Mouse (Mus musculus): ENCODE results near the gene Thbs1.
A peak's percentile ranks its signal among the peaks of the same experiment; 100 is the strongest.

Thbs1 gene

DNA sequence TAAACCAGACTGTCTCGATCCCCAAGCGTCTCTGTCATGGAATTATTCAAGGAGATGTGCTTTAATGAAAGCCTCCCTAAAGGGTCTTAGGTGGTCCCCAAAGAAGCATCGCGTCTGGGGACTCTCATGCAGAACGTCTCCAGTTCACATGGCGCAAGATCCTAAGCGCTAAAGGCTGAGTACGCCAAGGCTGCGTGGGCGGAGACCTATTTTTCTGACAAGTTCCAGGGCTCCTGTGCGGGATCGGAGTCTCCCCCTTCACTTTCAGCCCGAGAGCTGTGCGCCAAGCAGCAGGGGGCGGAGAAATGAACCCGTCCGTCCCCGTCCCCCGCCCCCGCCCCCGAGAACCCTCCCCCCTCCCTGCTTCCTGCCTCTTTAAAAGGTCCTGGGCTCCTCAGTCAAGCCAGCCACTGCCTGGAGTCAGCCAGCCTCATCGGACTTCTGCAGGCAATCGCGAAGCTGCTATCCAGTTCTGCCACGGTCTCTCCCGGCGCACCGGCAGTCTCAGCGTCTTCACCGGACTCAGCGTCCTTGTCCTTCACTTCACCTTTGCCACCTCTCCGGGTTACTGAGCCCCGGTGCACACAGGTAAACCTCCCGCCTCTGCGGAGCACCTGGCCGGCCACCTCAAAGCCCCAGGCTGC lies at the start of gene Thbs1:
TSS of gene Thbs1 (plus strand) at position 389 of the 644 bp plus-strand sequence.
- DNase-seq (ENCODE audit: low spot score): peak; percentile 49

DNA sequence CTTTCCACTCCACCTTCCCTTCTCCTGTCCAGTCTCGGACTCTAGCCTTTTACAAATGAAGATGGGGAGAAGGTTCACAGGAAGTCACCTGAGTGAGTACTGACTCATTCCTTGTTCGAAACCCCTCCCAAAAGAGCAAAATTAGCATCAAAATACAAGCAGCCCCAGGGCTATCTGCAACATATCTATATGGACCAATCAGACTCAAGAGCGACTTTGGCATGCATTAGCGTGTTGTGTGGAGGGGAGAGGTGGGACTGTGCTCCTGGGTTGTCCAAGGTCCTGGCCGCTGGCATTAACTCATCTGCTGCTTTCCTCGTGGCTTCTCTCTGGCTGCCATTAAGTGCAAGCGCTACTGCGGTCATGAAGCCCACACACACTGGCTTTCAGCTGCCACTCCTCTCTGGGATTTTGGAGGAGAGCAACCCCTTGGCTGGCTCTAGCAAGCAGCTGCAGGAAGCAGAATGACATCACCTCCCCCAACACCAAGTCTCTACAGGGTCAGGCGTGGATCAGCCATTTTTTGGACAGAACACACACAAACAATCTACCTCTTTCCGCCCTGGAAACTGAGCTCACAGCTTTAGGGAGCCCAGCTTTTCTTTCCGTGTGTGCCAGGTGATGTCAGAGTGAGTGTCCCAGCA lies 47.4 kb upstream of the Thbs1 start:
- no peak for DNase-seq (ENCODE audit: low spot score)

DNA sequence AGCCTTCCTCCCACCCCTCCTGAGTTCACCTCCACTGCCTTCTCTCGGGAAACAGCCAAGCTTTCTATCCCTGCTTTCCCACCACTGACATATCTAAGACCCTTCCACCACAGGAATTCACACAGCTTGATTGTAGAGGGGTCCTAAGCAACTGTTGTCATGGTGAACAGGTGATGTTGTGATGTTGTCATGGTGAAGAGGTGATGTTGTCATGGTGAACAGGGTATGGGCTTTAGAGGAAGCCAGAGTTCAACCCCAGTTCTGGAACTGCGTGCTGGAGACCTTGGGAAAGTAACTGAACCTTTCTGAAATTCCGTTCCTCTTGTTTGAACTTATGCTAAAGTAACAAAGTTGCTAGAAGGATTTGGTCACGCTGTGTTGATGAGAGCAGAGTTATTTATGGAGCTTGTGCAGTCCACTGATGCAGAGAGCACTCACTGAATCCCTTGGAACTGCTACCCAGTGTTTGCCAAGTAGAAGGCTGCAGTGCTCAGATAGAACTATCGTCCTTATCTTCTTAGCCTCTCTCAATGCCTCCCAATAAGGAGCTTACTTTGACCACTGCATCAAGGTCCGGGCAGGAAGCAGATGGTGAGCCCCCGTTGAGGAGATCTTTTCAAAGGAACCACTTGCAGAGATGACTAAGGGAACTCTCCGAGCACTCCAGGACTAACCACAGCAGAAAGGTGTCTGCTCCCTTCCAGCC lies 45.5 kb upstream of the Thbs1 start:
- no peak for DNase-seq (ENCODE audit: low spot score)

DNA sequence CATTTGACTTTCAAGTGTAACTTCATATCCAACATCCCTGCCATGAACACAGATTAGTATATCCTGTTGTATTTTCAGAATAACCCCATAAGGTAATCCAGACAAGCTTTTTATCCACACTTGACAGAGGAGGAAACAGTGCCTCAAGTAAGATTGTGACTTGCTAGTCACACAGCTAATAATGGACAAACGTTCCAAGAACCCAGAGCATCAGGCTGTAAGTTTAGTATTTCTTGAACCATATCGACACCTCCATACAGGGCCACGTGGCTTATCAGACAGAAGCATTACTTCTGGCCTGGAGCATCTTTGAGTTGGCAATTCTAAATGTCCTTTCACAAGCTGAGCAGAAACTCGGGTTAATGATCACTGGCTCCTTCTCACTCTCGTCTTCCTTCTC lies 41.7 kb upstream of the Thbs1 start:
- no peak for DNase-seq (ENCODE audit: low spot score)

DNA sequence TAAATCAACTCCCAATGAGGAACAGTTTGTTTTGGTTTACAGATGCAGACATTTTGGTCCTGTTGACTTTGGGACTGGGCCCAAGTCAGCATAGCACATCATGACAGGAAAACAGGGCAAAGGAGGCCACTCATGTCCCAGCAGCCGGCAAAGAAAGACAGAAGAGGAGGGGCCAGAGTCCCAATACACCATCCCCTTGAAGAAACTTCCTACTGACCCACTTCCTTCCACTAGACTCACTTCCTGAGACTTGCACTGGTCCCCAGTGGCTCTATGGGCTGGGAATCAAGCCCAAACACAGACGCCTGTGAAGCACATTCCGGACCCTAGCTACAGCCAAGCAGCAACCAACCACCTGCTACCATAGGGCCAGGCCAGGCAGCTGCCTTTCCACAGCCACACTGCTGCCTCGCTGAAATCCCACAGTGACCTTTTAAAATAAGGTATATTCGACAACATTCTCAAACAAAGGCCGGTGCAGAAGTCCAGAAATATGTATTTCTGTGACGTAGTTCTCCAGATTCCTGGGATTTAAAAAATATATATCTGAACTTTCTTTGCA lies 38.8 kb upstream of the Thbs1 start:
- no peak for DNase-seq (ENCODE audit: low spot score)

DNA sequence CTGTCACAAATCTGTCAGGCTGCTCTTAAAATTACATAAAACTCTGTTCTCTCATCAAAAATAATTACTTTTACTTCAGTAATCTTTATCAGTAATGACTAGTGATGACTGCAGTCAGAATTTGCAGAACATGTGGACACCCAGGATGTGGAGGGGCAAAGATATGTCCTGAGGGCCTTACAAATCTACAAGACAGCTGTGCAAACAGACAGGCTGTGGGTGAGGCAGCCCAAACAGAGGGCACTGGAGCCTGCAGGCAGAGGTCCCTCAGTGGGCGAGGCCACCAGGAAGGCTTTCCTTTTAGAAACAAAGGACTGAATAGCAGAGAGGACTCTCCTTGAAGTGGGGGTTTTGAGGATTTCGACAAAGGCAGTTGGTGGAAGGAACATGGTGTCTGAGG lies 37.6 kb upstream of the Thbs1 start:
- DNase-seq (ENCODE audit: low spot score): no peak

DNA sequence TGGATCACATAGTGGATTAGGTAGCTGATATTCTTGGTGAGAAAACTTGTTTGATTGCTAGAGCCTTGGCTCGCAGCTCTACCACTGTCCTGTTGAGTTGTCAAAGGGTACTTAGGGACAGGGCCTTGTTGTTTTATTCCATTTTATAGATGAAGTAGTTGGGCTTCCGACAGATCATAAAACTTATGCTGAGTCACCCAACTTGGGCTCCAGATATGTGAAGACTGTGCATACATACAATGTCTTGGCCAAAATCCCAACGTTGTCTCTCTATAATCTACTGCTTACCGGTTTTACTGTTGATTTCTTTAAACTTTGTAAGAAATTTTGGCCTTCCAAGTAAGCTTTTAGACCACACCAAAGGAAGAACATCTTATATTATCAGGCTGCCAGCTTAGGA lies 36.5 kb upstream of the Thbs1 start:
- no peak for DNase-seq (ENCODE audit: low spot score)

DNA sequence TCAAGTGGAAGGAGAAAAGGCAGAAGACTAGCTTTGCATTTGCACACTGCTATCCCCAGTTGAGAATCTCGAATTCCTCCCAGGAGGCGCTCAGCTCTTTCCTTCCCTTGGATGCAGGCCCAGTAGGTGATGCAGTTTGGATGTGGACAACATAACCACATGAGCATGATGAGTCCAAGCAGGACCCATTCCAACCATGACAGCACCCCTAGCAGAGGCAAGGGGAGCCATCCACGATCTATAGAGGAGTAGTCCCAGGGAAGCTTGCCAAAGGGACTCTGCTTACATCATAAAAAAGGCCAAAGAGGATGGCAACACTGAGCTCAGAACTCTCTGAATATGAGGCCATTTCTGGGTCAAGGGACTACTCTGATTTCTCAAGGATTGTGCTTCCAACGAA lies 32.5 kb upstream of the Thbs1 start:
- no peak for DNase-seq (ENCODE audit: low spot score)

DNA sequence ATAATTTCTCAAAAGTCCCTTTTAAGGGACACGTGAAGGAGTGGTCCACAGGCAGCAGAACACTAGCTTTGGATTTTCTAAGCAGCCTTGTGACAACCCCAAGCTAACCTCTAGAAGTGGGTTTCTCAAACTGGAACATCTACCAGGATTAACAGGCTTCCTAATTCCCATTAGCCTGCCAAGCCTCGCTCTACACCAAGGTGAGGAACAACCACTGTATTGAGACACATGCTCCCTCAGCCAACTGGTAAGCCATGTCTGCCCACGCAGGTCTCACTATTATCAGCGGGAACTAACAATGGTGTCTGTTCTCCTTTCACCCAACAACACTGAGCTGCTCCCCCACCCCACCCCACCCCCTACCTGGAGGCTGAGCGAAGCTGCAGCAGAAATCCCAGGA lies 30.1 kb upstream of the Thbs1 start:
- DNase-seq (ENCODE audit: low spot score): no peak

DNA sequence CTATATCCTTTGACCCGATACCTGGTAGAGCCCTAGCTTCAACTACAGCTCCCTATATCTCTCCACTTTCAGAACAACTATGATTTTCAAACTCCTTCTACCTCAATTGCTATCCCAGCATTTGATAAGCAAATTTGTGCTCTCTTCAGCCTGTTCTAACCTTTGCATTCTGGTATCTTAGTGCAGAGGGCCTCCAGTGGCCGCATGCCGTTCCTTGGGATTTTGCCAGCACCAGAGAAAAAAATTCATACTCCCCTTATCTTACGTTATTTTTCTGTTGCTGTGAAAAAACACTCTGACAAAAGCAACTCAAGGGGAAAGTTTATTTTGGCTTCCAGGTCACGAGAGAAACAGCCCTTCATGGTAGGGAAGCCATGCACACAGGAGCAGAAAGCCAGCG lies 28.0 kb upstream of the Thbs1 start:
- no peak for DNase-seq (ENCODE audit: low spot score)

DNA sequence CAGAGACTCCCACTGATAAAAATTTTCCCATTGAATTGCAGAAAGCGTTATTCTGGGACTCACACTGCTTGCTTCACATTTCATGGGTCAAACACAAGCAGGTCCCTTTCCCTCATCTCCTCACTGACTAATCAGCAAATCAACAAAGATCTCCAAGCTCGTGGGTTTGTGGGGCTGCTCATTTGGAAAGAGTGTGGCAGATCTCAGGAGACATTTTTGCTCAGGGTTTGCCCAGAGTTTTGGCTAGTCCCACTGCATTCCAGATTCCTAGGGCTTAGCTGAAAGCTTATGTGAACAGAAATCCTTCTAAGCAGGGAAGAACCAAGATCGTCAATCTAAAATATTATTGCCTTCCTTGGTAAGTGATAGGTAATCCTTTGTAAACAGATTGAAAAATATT lies 27.0 kb upstream of the Thbs1 start:
- no peak for DNase-seq (ENCODE audit: low spot score)

DNA sequence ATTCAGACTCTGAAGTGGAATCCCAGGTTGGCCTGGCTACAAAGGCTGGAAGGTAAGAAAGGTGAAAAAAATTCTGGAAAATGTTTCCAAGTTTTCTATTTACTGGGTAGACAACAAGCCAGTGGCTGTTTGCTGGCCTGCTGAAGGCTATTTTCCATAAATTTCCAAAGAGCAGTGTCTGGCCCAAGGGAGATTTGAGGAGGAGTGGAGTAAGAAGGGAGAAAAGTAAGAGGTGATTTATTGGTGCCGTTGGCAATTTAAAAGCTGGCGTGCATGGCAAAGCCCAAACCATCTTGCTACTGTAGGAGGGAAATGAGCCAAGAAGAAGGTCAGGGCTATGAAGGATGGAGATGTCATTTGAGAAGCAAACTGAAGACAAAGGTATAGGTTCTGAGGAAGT lies 26.0 kb upstream of the Thbs1 start:
- DNase-seq (ENCODE audit: low spot score): no peak

DNA sequence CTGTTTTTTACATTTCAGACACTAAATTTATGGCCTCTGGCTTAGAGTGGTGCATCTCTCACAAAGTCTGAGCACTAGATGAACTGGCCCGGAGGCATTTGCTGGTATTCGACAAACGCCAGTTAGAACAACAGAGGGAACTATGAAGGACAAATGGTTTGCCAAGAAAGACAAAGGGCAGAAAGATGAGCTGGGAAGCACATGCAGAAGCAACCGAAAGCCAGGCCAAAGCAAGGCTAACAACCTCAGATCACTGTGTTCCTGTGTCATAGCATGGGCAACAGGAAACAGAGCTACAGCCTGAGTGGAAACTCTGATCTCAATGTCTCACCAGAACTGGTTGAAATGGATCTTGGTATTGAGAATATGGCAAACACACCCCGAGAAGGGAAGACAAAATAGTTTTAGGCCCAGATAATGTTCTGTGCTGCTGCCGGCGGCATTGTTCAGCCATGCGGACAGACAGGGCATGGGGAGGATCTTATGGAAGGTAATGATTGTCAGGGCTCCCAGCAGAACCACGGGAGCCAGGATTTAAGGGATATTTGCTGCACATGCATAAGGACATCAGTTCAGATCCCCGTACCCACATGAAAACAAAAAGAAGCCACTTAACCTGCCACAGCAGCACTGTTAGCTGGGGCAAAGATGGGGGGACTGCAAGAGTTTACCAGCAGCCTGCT lies 24.5 kb upstream of the Thbs1 start:
- no peak for DNase-seq (ENCODE audit: low spot score)

DNA sequence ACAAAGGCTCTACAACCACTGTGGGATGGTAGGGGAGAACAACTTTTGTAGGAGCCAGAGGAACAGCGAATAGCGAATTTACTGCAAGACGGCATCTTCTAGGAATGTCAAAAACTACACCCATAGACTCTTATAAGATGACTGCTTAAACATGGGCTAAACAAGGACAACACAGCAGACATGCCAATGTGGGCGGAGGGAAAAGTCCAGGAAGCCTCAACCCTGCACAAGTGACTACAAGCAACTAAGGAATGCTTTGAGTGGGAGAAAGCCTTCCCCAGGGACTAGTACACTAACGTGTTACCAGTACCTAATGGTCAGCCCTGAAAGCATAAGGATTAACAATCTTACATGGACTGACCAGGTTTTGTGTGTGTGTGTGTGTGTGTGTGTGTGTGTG lies 20.4 kb upstream of the Thbs1 start:
- DNase-seq (ENCODE audit: low spot score): no peak

DNA sequence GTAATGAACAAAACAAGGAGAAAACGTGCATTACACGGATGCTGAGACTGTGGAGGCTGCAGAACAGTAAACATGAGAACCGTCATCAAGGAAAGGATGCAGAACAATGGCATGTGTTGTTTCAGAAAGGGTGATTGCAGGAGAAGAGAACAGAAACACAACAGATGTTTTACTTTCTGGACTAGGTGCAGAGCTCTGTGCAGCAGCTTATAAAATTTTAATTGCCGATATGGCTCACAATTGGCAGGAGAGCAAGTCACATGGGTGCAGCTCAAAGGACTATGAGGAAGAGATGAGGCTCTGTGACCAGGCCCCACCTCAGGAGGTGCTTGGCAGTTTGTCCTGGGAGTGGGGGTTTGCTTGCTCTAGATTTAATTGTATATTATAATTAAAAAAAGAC lies 12.6 kb upstream of the Thbs1 start:
- DNase-seq (ENCODE audit: low spot score): no peak

DNA sequence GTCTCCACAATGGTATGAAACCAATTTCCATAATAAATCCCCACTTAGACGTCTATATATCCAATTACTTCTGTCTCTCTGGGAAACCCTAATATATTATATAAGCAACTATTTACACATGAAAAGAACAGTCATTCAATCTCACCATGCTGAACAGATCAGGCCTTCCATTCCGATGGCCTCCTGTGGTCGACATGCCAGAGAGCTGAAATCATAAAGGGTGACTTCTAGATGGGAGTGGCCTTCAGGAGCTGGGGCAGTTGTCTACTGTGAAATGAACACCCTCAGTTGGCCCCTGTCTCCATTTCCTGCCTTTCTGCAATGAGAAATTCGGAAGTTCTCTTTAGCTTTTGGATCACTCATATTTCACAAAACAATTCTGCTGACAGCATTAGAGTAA lies 9.5 kb upstream of the Thbs1 start:
- DNase-seq (ENCODE audit: low spot score): no peak

DNA sequence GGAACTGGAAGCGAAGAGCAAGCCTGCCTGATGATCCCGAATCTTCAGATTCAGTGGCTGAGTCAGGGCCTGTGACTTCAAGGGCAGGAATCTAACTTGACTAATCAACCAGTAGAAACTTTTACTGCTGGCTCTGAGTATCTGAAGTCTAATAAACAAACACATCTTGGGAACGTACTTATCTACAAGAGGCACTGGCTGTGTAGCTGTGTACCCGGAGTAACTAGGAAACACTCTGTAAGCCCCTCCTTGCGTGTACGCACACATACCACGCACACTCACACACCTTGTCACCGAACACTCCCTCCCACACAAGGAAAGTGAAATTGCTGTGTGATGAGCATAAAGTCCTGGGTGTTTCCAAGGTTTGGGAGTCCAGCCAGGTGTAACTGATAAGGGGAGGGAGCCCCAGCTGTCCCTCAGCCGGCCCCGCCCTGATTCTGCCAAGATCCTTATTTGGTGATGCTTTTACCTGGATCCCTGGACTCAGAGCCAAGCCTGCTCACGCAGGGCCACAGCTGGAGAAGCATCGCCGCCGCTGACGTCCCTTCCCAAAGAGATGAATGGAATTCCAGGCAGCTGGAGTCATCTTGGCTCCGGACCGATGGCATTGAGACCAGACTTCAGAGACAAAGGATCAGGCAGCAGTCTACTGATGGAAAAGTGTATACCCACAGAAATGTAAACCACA lies 1.3 kb upstream of the Thbs1 start:
- peak; percentile 10 for DNase-seq (ENCODE audit: low spot score)

DNA sequence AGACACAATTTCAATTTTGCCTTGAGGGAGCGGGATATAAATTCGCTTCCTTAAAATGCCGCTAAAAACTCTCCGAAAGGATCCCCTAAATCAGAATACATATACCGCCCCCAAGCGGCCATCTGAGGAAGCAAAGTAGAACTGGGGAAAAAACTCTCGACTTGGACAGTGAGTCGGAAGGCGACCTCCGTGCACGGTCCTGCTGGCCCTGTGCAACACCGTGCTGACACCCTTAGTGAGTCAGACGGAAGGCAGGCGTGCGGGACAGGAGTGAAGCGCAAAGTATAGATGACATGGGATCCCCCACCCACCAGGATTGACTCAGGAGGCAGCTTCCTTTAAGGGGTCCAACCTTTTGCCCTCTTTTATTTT lies 574 bp upstream of the Thbs1 start:
- peak; percentile 89 for DNase-seq (ENCODE audit: low spot score)

DNA sequence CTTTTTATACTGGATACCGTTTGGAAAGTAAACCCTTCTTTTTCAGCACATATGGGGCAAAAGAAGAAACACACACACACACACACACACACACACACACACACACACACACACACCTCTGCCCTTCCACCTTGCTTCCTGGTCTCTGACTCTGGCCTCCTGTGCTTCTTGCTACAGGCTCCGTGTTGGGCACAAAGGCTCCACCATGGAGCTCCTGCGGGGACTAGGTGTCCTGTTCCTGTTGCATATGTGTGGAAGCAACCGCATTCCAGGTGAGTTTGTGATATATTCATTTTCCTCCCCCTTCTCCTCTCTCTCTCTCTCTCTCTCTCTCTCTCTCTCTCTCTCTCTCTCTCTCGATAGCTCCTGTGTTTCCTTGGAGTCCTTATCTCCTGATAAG lies 762 bp downstream of the Thbs1 start:
- no peak for DNase-seq (ENCODE audit: low spot score)

DNA sequence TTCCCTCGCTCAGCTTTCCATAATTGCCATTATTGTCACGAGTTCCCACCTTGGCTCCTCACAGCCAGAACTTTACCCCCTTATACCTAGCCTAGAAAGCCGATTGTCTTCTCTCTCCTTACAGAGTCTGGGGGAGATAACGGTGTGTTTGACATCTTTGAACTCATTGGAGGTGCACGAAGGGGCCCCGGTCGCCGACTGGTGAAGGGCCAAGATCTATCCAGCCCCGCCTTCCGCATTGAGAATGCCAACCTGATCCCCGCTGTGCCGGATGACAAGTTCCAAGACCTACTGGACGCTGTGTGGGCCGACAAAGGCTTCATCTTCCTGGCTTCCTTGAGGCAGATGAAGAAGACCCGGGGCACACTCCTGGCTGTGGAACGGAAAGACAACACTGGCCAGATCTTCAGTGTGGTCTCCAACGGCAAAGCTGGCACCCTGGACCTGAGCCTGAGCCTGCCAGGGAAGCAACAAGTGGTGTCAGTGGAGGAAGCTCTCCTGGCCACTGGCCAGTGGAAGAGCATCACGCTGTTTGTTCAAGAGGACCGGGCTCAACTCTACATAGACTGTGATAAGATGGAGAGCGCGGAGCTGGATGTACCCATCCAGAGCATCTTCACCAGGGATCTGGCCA lies 1.3 kb downstream of the Thbs1 start:
- no peak for DNase-seq (ENCODE audit: low spot score)

DNA sequence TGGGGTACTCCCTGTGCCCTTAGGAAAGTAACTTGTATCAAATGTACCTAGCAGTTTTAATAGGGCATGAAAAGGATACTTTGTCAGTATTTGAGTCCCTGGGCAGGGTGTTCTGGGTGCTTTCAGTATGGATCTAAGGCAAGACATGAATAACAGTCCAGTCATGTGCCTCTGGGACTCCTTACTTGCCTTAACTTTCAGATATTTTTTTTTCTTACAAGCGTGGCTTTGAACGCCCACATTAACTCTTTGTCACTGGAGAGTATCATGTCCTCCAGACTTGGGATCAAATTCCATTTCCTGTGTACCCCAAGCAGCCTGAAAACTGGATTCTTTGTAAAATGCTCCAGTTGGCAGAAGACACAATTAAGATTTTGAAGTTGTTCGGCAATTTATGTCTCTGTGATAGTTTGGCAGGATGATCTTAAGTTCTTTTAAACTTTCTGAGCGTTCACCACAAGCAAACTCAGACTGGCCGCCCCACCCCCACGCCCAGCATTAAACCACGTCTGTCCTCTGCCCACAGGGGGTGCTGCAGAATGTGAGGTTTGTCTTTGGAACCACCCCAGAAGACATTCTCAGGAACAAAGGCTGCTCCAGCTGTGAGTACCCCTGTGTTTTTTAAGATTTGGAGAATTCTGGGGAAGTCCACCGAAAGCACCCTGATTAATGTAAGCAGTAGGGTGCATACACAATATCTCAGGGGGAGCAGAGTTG lies 2.3 kb downstream of the Thbs1 start:
- no peak for DNase-seq (ENCODE audit: low spot score)

Data from layer of hippocampus, adult 11-12 months (tissue).